Mouse (Mus musculus): ENCODE measurements at regions not wholly inside any gene's neighbourhood (a gene's known extent, or its start where the extent isn't known, plus 50 kb on each side); places are given as distances from the start of the nearest gene placed in this dataset.

GRCm38 (mm10) chr6:50814936-50815500 is 160.8 kb upstream of the Npvf start:
- TF ChIP-seq CTCF (IDR thresholded peaks at IDR 0.05) (no peak), EP300 (IDR thresholded peaks at IDR 0.05) (no peak)

Data from lung, postnatal 0 days (tissue).